Mouse (Mus musculus): Measurements from ENCODE around the gene Hoxb13. TPM values are rescaled to one million over a fixed set of nuclear protein-coding genes. Genes with fewer than 3 reads are reported as not detected.

The Hoxb13 gene
- total RNA-seq, 2 experiments from 2014 or later: not detected

GRCm38 (mm10) chr11:96187321-96187720 lies 6.8 kb upstream of the Hoxb13 start:
- ATAC-seq (replicated peaks; ENCODE audit: poor library complexity, severe bottlenecking): no peak

- no peak for ATAC-seq (replicated peaks; ENCODE audit: poor library complexity, severe bottlenecking)
Measured at GRCm38 (mm10) chr11:96189810-96190522, 4.2 kb upstream of the Hoxb13 start.

GRCm38 (mm10) chr11:96191132-96191531 lies 3.0 kb upstream of the Hoxb13 start:
- ATAC-seq (replicated peaks; ENCODE audit: poor library complexity, severe bottlenecking): no peak

GRCm38 (mm10) chr11:96194401-96194710 lies 240 bp downstream of the Hoxb13 start:
- ATAC-seq (replicated peaks; ENCODE audit: poor library complexity, severe bottlenecking): no peak

- no peak for ATAC-seq (replicated peaks; ENCODE audit: poor library complexity, severe bottlenecking)
Measured at GRCm38 (mm10) chr11:96194961-96195640, 985 bp downstream of the Hoxb13 start.

GRCm38 (mm10) chr11:96195769-96196280 lies 1.7 kb downstream of the Hoxb13 start:
- no peak for ATAC-seq (replicated peaks; ENCODE audit: poor library complexity, severe bottlenecking)

GRCm38 (mm10) chr11:96198642-96199041 lies 4.5 kb downstream of the Hoxb13 start:
- ATAC-seq (replicated peaks; ENCODE audit: poor library complexity, severe bottlenecking): no peak

GRCm38 (mm10) chr11:96199181-96200086 lies 5.3 kb downstream of the Hoxb13 start:
- no peak for ATAC-seq (replicated peaks; ENCODE audit: poor library complexity, severe bottlenecking)

GRCm38 (mm10) chr11:96200183-96200655 lies 6.1 kb downstream of the Hoxb13 start:
- ATAC-seq (replicated peaks; ENCODE audit: poor library complexity, severe bottlenecking): no peak

GRCm38 (mm10) chr11:96201741-96202140 lies 7.6 kb downstream of the Hoxb13 start:
- no peak for ATAC-seq (replicated peaks; ENCODE audit: poor library complexity, severe bottlenecking)

GRCm38 (mm10) chr11:96202401-96203081 lies 8.4 kb downstream of the Hoxb13 start:
- ATAC-seq (replicated peaks; ENCODE audit: poor library complexity, severe bottlenecking): no peak; the same call in 1 of the 2 replicates

GRCm38 (mm10) chr11:96203182-96203788 lies 9.2 kb downstream of the Hoxb13 start:
- ATAC-seq (replicated peaks; ENCODE audit: poor library complexity, severe bottlenecking): no peak

- no peak for ATAC-seq (replicated peaks; ENCODE audit: poor library complexity, severe bottlenecking)
Measured at GRCm38 (mm10) chr11:96203789-96204186, 9.7 kb downstream of the Hoxb13 start.

GRCm38 (mm10) chr11:96204351-96204750 lies 10.2 kb downstream of the Hoxb13 start:
- no peak for ATAC-seq (replicated peaks; ENCODE audit: poor library complexity, severe bottlenecking)

- ATAC-seq (replicated peaks; ENCODE audit: poor library complexity, severe bottlenecking): no peak
Measured at GRCm38 (mm10) chr11:96205426-96206131, 11.5 kb downstream of the Hoxb13 start.

- ATAC-seq (replicated peaks; ENCODE audit: poor library complexity, severe bottlenecking): no peak
Measured at GRCm38 (mm10) chr11:96223813-96224212, 29.7 kb downstream of the Hoxb13 start.

- ATAC-seq (replicated peaks; ENCODE audit: poor library complexity, severe bottlenecking): no peak
Measured at GRCm38 (mm10) chr11:96227676-96228075, 33.6 kb downstream of the Hoxb13 start.

GRCm38 (mm10) chr11:96234906-96235305 lies 40.8 kb downstream of the Hoxb13 start:
- peak; percentile 76 for ATAC-seq (replicated peaks; ENCODE audit: poor library complexity, severe bottlenecking)

GRCm38 (mm10) chr11:96240211-96240610 lies 46.1 kb downstream of the Hoxb13 start:
- peak; percentile 37; the same call in 1 of the 2 replicates for ATAC-seq (replicated peaks; ENCODE audit: poor library complexity, severe bottlenecking)
